Mouse (Mus musculus) adrenal gland, adult 2 months (tissue): ENCODE data around the gene Pkig. TPM values are rescaled to one million over a fixed set of nuclear protein-coding genes. Genes with fewer than 3 reads are reported as not detected.
A peak's percentile ranks its signal among the peaks of the same experiment; 100 is the strongest.
"Not testable (repeated sequence)": the region's sequence is repeated elsewhere in the genome, so short reads cannot be mapped to it uniquely, and the experiment has no call there.

Experiments
- DNase-seq: peaks from one replicate; pipeline ENCODE4 v3.0.0; 2021
- polyA plus RNA-seq: library from polyadenylated mRNA; depleted of rRNA; stranded (reverse); fragments of >200 nt; gene quantifications from 2 replicates; pipeline ENCODE4 v1.2.3, GENCODE M21; 2012
- total RNA-seq, 2 experiments: library from RNA; stranded (reverse); gene quantifications; 2 replicates each; pipeline ENCODE4 v1.2.3; 2021

Pkig gene
- total and polyA plus RNA-seq, 3 experiments, result 37.1 to 147 (median 49.1) TPM

DNA sequence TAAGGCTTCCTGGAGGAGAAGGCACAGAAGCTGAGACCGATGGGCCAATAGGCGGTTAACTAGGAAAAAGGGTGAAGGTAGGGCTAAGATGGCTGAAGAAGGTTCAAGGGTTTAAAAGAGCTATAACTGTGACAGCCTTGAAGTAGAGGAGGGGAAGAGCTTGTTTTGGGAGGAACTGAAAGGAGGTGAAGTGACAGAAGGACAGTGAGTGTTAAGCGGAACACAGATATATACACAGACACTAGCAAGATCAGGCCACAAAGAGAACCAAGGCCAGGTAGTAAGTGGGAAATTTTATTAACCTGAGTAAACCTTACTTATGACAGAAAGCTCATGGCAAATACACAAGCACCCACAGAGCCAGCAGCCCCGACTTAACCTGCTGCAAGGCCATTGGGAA lies 18.1 kb downstream of the Pkig start:
- no peak for DNase-seq

DNA sequence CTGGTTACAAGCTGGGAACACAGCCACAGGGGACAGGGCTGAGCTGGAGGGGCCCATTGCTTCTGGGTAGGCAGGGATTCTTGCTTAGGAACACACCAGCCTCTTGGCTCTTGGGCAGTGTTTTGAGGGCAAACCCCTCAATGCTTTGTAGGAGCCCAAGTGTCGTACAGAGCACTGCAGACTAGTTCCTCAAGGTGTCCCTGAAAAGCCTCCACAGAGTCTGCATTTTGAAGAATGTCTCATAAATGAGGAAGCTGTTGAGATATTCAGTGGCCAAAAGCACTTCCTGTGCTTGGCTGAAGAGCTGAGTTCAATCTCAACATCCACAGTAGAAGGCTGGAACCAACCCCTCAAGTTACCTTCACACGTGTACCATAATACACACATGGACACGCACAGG lies 18.6 kb downstream of the Pkig start:
- no peak for DNase-seq

- DNase-seq, result no peak
Observed at GRCm38 (mm10) chr2:163682344-163682743, 24.2 kb downstream of the Pkig start.

DNA sequence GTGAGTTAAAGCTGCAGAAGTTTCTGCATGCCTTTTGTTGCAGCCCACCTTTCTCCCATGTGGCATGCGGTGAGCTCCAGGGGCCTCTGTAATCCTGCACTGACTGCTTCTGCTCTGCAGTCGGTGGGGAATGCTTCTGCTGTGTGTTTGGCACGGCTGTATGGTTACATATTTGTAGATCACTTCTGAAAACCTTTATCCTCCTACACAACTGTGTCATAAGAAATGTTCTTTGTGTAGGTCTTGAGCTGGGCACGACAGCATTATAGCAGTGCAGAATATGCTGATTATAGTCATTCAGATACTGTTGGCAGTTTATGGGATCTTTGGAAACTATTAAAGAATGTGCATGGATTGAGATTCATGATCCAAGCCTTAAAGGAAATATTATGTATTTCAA lies 27.1 kb downstream of the Pkig start:
- no peak for DNase-seq

GRCm38 (mm10) chr2:163685761-163686200 lies 27.6 kb downstream of the Pkig start:
- peak; percentile 55 for DNase-seq

DNA sequence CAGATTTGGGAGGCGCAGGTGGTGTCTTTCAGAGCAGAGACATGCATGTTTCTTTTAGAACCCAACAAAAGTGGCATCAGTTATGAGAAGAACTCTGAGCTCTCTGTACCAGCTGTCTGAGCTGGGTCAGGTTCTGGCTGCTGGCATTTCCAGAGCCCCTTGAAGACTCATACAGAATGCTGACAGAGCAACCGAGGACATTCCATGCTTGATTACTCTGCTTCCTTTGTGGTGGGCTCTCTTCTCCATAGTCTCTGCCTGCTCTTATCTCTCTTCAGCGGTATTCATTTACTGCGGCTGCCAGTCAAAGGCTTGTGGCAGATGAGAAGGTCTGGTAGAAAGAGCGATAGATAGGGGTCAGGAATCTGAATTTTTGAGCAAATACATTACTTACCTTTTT lies 28.0 kb downstream of the Pkig start:
- no peak for DNase-seq

DNA sequence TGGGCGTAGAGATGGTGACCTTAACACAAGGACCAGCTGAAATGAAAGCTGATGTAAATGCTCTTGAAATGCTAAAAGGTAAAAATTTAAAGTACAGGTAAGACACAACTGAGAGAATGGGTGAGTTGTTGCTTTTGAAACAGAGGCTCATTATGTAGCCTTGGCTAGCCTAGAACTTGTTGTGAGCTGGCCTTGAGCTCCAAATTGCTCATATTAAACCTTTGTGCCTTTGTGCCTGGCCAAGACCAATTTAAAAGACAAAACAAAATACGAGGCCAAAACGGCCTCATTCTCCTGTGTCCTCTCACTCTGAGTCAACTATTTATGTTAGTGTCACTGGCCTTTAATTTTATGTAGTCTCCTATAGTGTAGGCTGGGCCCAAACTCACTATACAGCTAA lies 28.7 kb downstream of the Pkig start:
- peak; percentile 56 for DNase-seq

- not testable (repeated sequence) for DNase-seq
Observed at GRCm38 (mm10) chr2:163688377-163688776, 30.2 kb downstream of the Pkig start.

- DNase-seq, result no peak
Observed at GRCm38 (mm10) chr2:163689771-163690170, 31.6 kb downstream of the Pkig start.

- DNase-seq, result no peak
Observed at GRCm38 (mm10) chr2:163690409-163691304, 32.5 kb downstream of the Pkig start.

GRCm38 (mm10) chr2:163691846-163692605 lies 33.8 kb downstream of the Pkig start:
- DNase-seq, result no peak

DNA sequence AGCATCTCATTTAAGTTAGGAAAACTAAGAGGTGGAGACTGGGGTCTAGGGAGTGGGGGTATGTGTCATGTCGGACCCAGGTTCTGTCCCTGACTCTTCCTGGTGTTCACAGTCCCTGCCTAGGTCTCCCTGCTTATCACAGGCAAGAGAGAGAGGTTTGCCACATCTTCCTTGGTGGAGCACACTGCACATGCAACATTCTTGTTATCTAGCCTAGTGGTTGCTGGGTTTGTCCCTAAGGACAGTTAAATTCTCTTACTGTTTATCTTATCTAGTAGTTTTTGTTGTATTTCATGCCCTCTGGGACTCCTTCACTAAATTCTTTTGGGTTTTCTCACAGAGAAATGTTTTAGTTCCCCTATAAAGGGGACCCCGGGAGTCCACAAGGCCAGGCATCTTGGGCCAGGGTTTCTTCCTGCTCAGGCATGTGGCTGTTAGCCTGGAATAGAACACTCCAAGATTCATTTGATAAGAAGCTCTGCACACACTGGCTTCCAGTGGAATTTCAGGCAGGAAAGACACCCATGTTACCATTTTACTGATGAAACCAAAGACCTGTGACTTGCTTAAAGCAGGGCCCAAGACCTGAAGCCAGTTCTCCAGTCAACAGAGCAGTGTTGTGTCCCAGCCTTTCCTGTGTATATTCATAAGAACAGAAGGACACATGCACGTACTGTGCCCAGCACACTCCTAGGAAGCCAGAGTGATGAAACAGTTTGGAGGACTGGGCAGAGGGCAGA lies 34.9 kb downstream of the Pkig start:
- no peak for DNase-seq

DNA sequence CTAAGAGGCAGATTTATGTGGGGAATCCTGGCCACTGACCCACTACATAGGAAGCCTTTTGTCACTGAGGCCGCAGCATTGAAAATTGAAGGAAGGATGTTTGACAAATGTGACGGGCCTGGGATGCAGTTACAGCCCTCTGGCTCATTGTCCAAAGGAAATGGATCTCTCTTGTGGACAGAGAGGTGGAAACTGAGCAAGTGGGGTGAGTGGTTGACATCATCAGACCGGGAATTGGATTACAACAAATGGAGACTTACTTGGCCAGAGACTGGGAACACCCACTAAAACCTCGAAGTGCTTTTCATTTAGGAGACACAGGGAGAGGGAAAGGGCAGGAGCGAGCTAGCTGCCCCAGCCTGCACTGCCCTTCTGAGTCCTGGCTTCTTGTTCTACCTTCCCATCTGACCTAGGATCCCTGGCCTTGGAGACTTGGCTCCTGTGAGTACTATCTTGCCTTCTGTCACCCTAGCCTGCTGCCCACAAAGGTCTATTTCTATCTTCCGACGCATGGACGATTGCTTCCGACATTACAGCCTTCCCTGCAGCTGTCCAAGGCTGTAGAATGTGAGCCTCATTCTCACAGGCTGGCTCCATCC lies 35.6 kb downstream of the Pkig start:
- peak; percentile 43 for DNase-seq

GRCm38 (mm10) chr2:163696763-163697162 lies 38.6 kb downstream of the Pkig start:
- DNase-seq, result no peak

DNA sequence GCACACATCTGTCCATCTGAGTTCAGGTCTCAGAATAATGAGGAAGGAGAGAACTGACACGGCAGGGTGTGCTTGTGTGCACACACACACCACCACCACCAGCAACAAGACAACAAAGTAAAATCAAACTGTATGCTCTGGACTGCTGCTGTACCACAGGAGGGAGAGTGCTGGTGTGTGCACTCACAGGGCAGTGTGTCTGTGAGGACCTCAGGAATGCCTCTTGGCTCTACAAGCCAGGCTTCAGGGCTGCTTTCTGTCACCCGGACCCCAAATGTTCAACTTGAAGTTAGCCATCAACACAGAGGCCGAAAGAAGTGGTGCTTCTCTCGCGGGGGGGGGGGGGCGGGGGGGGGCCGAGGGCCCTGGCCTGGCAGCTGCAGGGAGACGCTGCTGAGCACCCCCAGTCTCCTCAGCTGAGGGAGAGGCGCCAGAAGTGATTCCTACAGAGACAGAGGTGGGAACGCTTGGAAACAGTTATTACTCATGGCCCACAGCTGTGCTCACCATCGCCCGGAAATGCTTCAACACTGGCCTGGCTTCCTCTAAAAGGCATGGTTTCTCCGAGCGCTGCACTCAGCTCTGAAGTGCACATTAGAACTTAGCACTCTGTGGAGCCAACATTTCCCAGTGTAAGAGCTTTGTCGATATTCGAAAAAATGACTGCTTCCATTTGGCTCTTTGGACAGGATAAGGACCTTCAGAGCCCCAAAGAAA lies 39.7 kb downstream of the Pkig start:
- DNase-seq, result peak; percentile 19

DNA sequence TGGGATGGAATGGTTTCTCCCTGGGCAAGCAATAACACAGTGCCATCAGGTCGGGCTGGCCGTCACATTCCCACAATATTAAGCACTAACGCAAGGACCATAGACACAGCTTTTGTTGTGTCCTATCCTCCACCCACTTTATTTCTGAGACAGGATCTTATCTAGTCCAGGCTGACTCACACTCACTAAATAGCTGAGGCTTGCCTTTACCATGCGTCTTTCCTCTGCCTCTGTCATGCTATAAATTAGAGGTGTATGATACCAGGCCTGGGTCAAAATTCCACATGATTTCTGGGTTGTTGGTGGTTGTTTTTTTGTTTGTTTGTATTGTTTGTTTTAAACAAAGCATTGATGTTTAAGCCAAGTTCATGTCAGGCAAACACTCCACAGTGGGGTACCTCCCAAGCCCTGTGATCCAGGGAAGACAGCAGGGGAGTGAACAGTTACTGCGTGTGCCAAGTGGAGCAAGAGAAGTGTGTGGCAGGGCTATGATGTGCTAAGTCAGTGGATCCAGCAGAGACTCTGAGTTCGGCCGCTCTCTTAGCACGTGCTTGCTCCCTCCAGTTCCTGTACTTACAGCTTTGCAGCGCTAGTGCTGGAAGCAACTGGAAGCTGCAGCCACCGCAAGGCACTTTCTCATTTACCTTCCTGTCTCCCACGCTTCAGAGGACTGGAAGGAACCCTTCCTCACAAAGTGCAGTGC lies 41.0 kb downstream of the Pkig start:
- no peak for DNase-seq

GRCm38 (mm10) chr2:163702431-163702830 lies 44.2 kb downstream of the Pkig start:
- DNase-seq, result no peak

GRCm38 (mm10) chr2:163702921-163703320 lies 44.7 kb downstream of the Pkig start:
- DNase-seq, result no peak

GRCm38 (mm10) chr2:163703599-163704260 lies 45.5 kb downstream of the Pkig start:
- no peak for DNase-seq

DNA sequence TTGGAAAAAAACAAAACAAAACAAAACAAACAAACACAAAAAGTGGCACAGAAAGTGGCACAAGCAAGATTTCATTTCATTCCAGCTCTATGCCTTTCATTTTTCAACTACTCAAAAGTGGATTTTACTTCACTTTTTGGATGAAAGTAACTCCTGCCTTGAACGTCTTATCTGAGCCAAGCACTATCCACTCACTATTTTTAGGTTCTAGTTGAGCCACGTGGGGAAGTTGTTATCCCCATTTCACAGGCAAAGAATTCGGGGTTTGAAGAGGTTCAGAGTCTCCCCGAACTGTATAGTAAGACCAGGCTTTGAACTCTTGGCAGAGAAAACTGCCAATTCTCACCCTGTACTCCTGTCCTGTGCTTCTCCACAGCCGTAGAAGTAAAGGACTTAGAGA lies 50.1 kb downstream of the Pkig start:
- no peak for DNase-seq
